Mouse (Mus musculus): Measurements from ENCODE around the gene Gal3st2b. TPM values are rescaled to one million over a fixed set of nuclear protein-coding genes. Genes with fewer than 3 reads are reported as not detected.
"Not testable (repeated sequence)": the region's sequence is repeated elsewhere in the genome, so short reads cannot be mapped to it uniquely, and the experiment has no call there.

Gene Gal3st2b
- total RNA-seq, 2 experiments from 2014 or later = not detected

DNA sequence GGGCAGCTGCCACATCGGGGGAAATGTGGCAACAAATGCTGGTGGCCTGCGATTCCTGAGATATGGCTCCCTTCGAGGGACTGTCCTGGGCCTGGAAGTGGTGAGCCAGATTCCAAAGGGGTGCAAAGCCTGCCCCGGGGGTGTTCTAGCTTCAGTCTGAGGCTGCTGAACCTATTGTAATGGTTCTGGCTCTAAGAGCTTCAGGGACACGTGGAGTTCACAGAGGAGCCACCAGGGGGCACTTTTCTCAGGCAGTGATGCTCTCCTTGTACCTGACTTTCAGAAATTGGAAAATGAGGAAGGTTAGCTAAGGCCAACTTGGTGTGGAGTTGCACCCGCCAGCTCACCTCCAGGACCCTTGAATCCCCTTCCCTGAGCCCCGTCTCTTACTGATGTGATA is 60.2 kb downstream of the Gal3st2b start:
- not testable (repeated sequence) for DNase-seq (ENCODE audit: low spot score)

DNA sequence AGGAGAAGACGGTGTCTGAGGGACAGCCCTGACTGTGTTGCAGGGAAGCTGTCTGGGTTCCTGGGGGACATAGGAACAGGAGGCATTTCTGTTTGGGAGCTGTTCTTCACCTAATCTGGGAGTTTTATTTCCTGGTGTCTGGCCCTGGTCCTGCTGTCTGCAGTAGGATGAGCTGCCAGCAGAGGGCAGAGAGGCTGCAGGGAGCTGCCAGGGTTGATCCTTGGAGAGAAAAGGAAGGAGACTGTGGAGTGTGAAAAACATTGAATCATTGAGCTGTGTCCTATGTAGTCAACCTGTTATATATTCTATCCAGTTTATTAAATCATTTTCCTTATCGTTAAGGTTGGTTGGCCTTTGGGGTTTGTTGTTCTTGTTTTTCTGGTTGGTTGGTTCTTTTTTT is 62.8 kb downstream of the Gal3st2b start:
- not testable (repeated sequence) for DNase-seq (ENCODE audit: low spot score)

DNA sequence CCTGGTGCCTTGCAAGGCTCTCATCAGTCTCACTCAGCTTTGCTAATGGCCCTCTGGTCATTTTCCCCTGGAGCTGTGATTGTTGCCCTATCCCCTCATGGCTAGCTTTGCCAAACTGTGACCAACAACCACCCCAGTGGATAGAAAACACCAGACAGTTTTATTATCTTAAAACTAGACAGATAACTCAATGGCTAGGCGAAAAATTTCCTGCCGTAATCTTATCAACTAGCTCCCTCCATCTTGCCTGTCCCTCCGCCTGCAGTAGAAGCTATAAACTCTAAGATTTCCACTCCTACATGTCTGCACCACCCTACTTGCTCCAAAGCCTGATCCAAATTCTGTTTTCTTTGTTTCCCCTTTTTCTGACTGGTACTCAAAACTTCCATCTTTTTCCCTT is 68.1 kb downstream of the Gal3st2b start:
- no peak for DNase-seq (ENCODE audit: low spot score)

DNA sequence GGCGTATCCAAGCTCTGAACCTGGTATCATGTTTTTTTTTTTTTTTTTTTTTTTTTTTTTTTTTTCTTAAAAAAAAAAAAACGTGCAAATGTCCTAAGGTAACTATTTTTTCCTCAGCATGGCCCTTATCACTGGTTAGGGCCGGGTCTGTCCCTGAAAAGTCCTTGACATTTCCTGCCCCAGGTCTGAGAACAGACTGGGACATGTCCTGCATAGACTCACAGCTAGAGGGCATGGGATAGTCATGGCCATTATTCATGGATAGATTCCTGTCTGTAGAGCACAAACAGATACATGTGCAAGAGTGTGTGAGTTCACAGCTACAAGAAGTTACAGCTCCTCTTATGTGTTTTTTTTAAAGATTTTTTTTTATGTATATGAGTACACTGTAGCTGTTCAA is 70.7 kb downstream of the Gal3st2b start:
- DNase-seq (ENCODE audit: low spot score) = no peak

DNA sequence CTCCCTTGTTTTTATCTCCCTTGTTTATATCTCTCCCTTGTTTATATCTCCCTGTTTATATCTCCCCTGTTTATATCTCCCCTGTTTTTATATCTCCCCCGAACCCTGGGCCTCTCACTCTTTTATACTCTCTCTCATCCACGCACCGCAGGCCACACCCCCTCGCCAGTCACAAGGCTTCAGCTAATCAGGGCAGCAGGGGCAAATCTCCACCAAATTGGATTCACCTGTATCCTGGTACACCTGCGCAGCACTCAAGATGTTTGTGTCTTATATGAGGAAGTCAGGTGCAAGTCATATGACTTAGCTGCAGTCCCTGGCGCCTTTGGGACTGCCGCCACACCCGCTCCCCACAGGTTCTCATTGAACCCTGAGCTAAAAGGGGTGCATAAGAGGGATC is 72.1 kb downstream of the Gal3st2b start, which contains the start of gene Gal3st2c:
Gal3st2c (plus strand) TSS at position 301 of the 400 bp plus-strand sequence.
- DNase-seq (ENCODE audit: low spot score) = not testable (repeated sequence)

DNA sequence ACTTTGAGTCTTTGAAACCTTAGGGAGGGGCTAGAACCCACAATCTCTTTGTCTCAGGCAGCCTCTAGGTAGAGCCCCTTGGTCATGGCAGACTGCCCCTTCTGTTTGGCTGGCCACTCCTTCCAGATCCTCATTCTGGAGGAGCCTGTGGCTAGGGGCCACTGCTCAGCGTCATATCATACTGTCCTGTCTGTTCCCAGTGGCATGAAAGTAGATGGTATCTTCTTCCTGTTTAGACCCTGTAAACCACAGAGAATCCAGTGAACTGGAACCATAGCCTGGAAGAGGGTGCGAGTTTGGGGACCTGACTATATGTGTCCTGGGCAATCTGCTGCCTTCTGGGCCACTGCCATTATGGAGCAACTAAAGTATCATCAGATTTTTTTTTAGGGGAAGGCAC is 73.0 kb downstream of the Gal3st2b start:
- DNase-seq (ENCODE audit: low spot score) = not testable (repeated sequence)

DNA sequence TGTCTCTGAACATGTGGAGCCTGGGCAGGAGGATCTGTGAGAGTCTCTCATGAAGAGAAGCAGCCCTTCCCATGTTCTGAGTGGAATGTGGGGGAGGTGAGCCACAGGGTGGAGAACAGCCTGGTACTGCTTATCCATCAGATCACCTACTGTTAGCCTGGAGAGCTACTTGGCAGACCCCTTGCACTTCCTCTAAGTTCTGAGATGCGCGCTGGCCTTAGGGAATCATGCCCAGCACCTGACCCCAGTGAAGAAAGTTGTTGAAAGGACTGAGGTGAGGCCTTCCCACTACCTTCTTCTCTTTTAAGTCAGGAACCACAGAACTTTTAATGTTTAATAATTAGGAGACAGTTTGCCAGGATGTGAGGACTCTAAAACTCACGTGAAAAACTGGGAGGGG is 73.4 kb downstream of the Gal3st2b start:
- not testable (repeated sequence) for DNase-seq (ENCODE audit: low spot score)

Other genes starting within 250 kb of the Gal3st2b start
- 1 to 10 TPM in 1 of 2 experiments, under 1 TPM in 1; 0.95 to 1.2 TPM for gene Bok, start 232.7 kb upstream of the Gal3st2b start, total RNA-seq (2021)
- gene Atg4b, start 166.8 kb upstream of the Gal3st2b start, total RNA-seq (2021) = 10 to 100 TPM; 26.4 to 26.5 TPM
- gene Thap4, start 163.4 kb upstream of the Gal3st2b start, total RNA-seq (2021) = 10 to 100 TPM; 77.0 to 87.1 TPM
- gene Dtymk, start 116.4 kb upstream of the Gal3st2b start, total RNA-seq (2021) = 10 to 100 TPM; 15.1 to 16.1 TPM
- gene Ing5, start 114.3 kb upstream of the Gal3st2b start, total RNA-seq (2021) = 1 to 10 TPM; 4.5 to 5.1 TPM
- gene D2hgdh, start 93.4 kb upstream of the Gal3st2b start, total RNA-seq (2021) = 10 to 100 TPM; 19.4 to 23.4 TPM
- gene Gal3st2, start 57.0 kb upstream of the Gal3st2b start, total RNA-seq (2021) = not detected
- gene Gal3st2c, start 72.2 kb downstream of the Gal3st2b start, total RNA-seq (2021) = under 1 TPM in 1 of 2 experiments, not detected in 1; 0.02 TPM
- not detected for gene Neu4, start 102.1 kb downstream of the Gal3st2b start, total RNA-seq (2021)
- gene Pdcd1, start 134.2 kb downstream of the Gal3st2b start, total RNA-seq (2021) = not detected

Data from gastrocnemius, adult 18-20 months (tissue).